Mouse (Mus musculus) gonadal fat pad, adult 2 months (tissue): Measurements from ENCODE around the gene Erich4. TPM values are rescaled to one million over a fixed set of nuclear protein-coding genes. Genes with fewer than 3 reads are reported as not detected.

Source experiments
- DNase-seq: peaks from one replicate; pipeline ENCODE4 v3.0.0-alpha.2; 2012; ENCODE audit warnings: low read depth
- polyA plus RNA-seq: library from polyadenylated mRNA; depleted of rRNA; stranded (reverse); fragments of >200 nt; gene quantifications from 2 replicates; pipeline ENCODE4 v1.2.3, GENCODE M21; 2012; rRNA removed

The Erich4 gene
- 0.20 and 0.33 TPM in 2 replicates for polyA plus RNA-seq

DNA sequence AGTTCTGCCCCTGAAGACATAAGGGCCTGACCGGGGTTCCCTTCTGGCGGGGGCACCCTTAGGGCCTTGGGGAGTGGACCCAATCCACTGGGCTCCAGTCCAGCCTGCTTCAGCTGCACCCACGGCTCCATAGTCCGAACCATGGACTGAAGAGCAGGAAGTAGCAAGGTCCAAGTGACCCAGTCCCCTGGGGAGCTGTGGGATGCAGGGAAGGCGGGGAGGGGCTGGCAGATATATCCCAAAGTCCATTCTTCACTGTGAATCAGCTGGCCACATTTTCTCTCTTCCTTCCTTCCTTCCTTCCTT, at the start of gene Erich4:
Gene Erich4, minus strand, starts transcription at position 187 of the 306 bp plus-strand sequence.
- DNase-seq, result no peak

DNA sequence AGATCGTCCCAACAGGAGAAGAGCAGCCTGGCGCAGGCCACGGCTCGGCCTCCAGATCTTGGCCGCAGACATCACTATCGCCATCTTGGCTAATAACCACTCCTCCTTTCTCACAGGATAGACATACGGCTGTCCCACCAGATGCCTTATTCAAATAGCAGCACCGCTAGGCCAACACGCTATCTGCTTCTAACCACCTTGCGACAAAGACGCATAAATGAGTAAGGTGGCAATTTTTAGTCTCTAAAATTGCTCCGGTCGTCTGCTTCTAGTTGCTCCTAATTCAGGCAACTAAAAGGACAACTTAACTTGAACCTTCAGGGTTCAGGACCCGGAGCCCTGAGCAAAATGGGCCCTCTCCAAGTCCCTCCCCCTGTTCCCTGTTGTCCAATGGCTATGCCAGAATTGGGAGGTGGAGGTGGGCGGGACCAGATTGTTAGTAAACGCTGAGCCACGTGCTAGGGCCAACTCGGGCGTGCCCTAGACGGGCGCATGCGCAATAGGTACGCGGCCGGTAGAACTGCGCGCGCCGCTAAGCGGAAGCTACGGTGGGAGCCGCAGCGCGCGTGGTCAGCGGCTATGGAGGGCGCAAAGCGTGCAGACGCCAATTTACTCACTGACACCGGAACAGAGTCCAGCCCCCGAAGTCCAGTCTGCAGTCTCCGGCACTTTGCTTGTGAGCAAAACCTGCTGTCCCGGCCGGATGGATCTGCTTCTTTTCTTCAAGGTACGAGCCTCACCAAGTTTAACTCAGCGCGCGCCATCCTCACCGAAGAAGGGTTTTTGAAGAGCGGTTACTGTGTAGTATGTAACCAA, 43.2 kb upstream of the Erich4 start, which contains the start of the genes Bckdha and Exosc5:
Gene Bckdha, minus strand, starts transcription at position 325 of the 816 bp plus-strand sequence.
Gene Exosc5, plus strand, starts transcription at position 508 of the 816 bp plus-strand sequence.
- peak; percentile 91 for DNase-seq

DNA sequence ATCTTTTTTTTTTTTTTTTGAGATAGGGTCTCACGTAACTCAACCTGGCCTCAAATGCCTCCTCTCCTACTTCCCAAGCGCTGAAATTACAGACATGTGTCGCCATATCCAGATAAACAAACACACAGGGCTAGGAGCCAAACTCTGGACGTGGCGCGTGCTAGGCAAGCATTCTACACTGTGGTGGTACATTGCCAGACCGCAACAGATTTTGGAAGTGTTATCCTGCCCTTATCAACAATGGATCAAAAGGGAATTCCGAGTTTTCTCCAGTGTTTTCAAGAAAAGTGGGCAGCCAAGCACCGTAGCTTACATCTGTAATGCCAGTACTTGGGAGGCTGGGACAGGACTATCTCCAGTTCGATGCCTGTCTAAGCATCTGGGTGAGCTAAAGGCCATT, 42.1 kb upstream of the Erich4 start:
- DNase-seq, result no peak

DNA sequence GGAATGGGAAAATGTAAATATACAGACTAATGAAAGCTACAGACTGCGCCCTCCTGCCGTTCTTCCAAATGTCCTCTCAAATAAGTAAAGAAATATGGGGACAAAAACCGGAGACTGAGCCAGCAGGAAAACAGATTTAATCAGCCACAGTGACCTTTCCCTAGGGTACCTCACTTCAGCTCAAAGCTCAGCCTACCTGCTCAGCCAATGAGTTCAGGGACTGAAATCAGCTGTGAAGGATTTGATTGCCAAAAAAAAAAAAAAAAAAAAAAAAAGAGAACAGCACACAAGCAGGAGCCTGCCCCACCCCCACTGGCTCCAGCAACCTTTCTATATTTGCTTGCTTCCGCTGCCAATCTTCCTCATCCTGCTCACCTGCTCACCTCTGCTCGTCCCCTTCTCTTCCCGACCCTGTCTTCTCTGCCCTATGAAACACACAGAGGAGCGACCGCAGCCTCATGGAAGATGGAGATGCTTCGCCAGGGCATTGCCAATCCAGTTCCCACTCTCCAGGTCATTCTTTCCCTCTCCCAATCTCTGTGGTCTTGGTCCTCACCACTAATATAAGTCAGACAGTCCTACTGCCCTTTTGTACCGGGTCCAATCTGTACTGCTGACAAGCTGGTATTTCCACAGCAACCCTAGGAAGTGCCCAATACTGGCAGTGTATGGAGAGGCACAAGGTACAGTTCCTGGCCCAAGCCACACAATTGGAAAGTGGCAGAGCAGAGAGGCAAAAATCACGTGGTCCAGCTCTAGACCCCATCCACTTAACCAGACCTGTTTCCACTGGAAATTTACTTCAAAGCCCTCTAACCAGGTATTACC, 40.1 kb upstream of the Erich4 start:
- DNase-seq, result no peak

DNA sequence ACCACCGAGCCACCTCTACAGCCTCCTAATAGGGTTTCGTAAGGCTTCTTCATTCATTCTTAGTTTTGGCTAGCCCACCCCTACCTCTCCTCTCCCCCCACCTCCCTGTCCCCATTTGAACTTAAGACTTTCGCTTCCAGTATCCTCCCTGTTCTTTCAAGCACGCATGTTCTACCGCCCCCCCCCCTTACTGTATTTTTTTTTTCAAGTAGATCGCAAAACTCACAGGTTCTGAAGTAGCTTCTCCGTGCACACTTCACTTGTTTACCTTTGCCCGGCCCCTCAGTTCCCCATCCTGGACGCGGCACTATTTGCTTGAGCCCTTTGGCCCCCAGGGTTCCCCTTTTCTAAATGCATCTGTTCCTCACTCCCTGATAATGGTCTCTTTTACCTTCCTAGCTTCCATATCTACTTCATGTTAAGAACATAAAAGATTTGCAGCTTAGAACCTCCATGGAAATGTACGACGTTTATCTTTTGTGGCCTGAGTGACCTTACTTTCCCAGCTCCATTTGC, 36.6 kb upstream of the Erich4 start:
- no peak for DNase-seq

DNA sequence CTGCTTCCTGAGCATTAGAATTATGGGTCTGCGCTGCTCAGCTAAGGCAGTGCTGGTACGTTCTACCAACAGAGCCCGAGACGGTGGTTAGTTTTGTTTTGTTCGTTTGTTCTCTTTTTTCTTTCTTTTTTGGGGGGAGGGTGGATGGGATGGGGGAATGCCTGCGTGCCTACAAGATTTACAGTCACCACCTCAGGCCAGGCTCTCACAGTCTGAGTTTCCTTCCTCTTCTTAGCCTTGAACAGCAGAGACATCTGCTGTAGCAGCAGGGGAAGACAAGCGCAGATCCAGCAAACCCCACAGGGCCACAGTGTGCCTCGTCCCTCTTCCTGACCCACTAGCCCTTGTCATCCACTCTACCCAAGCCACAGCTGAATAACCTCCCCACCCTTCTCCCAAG, 35.6 kb upstream of the Erich4 start:
- DNase-seq, result no peak

DNA sequence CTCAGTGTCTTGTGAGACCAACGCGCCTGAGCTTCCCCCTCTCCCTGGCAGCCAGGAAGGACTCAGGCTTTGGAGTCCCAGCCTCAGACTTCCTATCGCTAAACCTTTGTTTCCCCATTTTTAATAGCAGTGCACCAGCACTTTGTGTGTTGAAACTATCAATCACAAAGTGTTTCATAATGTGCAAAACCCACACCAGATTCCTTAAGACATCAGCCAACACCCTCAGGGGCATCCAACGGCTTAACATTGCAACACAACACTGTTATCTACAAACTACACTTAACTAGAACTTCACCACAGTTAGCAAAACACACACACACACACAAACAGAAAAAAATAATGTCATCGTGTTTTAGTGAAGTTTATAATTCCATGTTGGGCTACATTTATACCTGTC, 34.1 kb upstream of the Erich4 start:
- DNase-seq, result peak; percentile 91

DNA sequence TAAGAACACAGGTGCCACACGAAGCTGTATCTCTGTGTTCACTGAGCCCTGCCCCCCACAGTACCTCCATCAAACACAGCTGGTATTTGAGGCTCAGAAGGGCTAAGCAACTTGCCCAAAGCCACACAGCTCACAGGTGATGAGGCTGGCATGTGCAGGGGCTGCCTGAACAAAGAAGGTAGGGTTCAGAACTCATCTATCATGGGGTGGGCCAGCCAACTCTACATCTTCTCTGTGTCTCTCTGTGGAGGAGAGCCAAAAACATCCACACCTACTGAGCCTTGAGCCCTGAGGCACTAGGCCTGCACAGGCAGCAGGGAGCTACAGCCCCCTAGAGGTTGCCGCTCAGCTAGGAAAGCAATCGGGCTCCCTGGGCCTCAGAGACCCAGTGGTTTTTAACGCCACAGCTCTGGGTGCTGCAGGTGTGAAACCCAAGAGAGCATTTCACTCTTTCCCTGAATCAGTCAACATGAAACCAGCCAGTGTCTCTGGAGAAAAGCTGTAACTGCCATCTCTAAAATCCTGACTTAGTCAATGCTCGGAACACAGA, 32.0 kb upstream of the Erich4 start:
- no peak for DNase-seq

DNA sequence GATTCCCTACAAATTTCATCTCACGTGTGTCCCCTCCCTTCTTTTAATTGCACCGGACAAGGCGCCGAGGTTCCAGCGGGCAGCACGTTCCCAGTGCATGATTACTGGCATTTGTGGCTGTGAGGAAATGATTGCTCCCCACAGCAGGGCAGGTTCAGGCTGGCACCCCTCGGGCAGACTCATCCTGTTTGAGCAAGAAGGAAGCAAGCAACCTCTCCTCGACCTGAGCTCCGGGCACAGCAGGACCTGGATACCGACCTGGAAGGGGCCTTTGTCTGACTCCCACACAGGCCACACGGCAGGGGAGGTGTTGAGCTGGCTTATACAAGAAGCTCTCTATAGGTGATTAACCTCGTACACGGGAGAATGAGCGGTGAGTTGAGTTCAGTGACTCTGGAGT, 29.4 kb upstream of the Erich4 start:
- DNase-seq, result peak; percentile 95

DNA sequence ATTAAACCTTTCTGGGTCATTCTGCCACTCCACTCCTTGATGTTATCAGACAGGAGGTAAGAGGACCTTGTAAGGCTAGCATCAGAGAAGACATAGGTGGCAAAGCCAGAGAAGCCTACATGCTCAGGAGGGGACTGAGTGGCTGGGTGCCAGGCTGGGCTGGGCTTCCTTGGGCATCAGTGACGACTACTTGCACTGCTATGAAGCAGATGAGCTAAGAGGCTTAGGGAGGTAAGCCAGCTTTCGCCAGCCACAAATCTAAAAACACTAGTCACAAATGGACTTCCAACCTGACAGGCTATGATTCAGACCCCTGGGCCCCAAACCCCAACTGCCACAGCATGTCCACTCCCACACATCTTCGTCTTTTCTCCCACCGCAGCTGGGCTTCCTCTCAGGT, 28.9 kb upstream of the Erich4 start:
- no peak for DNase-seq

DNA sequence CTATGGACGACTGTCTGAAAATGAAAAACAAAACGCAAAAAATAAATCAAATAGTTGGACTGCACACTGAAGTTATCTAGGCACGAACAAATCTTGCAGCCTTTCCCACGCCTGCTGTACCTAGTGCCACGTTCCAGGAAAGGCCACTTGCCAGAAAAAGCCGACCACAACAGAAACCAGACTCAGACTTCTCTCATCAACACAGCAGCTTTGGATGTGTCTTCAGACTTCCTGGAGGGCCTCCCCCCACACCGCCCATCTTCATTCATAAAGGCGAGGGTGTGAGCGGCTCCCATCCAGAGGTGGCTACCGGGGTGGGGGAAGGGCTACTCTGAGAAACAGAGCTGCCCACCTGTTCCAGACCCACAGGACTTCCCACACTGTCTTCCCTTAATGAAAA, 28.4 kb upstream of the Erich4 start:
- DNase-seq, result no peak

DNA sequence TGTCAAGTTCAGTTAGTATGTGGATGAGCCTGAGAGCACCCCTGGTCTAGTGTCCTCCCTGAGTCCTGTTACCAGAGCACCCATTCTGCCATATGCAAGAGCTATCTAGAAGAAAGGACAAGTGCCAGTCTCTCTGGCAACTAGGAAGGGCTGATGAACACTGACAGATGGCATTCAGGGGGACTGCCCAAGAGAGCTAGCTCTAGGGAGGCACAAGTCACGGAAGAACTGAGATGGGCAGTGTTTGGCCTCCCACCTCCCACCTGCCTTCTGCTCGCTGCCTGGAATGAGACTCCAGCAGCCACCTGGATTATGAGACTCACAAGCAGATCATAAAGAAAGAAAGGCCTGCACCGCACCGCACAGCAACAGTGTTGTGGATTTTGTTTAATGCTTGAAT, 24.1 kb upstream of the Erich4 start:
- DNase-seq, result no peak

DNA sequence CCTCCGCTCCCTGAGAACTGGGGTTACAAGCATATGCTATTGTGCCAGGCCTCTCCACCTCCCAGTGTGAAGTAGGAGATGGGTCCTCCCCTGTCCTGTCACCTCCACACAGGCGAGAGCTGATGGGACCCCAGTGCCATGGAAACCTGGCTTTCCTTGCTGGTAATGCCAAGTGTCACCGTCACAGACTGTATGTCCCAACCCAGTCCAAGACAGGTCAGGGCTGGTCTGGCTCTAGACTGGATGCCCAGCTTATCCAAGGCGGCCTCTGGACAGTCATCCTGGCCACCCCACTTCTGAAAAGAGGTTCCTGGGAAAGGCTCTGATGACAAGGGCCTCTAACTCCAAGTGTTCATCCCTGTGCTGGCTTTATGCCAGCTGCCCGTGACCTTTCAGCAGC, 21.4 kb upstream of the Erich4 start:
- DNase-seq, result no peak

DNA sequence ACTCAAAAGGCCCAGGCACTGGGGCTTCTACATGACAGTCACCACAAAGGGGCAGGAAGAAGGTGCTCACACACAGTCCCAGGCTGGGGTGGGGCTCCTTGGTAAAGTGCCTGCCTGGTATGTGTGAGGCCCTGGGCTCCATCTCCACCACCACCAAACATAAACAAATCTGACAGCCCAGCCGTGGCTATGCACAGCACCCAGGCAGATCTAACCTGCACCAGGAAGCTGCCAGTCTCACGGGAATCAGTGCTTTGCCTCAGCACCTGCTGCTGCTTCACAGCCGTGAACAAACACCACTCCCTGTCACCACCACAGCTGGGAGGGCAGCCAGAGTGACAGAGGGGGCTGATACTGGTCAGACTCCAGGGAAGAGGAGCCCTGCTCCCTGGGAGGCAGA, 20.7 kb upstream of the Erich4 start:
- no peak for DNase-seq

DNA sequence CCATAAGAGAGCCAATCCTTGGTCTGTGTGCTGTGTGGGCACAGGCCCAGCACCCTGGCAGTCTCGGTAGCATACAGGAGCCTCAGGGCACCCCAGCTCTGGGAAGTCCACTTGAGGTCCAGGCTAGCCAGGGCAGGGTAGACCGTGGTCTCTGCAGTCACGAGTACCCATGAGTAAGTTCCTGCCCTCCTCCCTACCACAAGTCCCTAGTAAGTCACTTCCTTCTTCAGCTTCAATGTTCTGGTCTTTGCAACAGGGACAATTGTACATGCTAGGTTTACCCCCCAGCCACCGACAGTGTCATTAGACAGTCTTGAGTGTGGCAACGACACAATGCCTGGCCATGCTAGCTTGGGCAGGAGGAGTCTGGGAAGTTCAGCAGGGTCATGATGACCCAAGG, 17.0 kb upstream of the Erich4 start:
- no peak for DNase-seq

DNA sequence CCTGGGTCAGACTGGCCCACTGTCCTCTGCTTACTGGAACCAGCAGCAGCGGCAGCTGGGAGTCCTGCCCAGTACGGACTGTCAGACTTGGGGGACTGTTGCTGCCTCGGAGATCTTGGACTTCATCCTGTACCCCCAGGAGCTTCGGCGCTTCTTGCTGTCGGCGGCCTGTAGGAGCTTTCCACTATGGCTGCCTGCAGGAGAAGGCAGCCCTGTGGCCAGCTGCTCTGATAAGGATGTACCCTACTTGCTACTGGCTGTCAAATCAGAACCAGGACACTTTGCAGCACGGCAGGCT, 12.6 kb upstream of the Erich4 start:
- DNase-seq, result no peak

DNA sequence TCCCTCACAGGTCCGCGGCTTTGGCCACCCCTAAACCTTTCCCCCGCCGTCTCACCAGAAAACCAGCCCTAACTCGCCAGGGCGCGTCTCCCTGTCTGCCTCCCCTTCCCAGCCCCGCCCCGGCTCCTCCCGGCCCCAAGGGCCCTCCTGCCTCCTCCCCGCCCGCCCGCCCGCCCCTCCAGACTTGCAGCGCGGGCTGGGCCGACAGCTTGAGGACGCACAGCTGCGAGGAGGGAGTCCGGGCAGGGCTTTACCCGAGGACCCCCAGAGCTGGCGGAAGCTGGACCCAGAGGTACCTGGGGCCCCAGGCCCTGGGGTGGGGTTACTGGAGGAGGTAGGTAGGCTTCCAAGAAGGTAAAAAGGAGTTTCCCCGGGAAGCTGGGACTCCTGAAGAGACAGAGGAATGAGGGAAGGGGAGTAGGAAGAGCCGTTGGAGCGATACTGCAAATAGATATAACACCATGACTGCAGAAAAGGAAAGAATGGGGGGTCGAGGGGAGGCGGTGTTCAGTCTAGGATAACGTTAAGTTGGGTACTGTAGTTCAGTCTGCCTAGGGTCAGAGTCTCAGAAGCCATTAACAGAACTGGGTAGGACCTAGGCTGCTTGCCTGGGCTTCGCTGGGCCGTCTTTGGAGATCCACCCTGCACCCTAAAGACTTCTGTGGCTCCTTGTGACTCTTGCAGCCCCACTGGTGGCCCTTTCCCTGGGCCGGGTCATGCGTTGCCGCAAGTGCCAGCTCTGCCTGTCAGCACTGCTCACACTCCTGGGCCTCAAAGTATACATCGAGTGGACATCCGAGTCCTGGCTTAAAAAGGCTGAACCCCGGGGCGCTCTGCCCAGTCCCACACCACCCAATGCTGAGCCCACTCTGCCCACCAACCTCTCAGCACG, 12.0 kb upstream of the Erich4 start:
- DNase-seq, result no peak

DNA sequence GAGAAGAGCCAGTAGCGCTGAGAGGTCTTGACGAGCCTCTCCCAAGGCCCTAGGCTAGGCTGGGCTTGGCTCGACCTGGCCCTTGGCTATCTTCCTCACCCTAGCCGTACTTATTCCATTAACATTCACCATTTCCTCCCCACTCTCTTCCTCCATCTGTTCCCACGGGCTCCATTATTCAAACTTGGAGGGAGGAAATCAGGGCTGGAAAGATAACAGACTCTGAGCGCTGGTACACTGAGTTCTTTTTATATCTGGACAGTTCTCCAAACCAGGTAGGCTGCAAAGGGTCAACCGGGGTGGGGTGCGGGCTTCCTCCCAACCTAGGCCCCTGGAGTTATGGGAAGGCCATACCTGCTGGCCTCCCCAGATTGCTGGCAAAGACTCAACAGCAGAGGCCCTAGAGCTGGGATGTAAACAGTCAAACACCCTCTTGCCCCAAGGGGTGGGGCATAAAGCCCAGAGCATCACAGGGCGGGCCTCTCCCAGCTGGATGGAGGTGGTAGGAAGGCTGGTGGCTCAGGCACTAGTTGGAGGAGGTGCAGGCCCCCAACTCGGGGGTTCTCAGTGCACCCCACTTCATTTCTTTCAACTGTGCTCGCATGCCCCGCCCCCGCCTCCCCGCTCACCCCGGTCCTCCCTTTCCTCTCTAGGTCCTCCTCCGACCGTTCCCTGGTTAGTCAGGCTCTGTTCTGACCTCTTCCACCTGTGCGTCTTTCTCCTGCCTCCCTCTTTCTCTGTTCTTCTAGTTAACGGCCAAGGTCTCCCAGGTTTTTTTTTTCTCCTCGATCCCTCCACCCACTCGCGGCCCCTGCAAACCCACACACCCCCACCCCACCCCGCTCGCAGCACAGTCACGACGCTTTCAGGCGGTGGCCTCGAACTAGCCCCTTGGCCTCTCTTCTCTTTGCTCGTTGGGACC, 11.1 kb upstream of the Erich4 start, which contains the start of gene B3gnt8:
Gene B3gnt8, plus strand, starts transcription at position 146 of the 922 bp plus-strand sequence.
- no peak for DNase-seq

DNA sequence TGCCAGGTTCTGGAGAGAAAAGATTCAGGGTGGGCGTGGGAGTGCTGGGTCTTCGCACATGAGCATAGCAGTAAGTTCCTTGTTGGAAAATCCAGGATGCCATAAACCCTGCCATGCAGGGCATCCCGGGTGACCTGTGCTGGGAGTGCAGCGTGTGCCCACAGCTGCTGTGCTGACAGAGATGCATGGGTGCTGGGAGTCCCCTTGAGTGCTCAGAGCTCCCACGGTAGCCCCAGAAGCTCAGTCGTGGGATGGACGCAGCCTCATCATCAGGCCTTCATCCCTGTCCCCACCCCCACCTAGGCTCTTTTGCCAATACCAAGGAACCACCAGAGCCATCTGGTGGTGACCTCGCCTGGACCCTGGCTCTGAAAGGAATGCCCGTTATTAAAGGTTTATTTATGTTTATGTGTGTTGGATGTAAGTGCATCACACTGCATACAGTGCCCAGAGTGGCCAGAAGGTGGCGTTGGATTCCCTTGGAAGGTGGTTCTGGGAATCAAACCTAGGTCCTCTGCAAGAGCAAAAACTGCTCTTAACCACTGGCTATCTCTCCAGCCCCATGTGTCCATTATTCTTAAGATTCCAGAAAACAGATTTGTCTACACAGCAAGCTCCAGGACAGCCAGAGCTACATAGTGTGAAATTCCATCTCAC, 10.0 kb upstream of the Erich4 start:
- DNase-seq, result no peak

DNA sequence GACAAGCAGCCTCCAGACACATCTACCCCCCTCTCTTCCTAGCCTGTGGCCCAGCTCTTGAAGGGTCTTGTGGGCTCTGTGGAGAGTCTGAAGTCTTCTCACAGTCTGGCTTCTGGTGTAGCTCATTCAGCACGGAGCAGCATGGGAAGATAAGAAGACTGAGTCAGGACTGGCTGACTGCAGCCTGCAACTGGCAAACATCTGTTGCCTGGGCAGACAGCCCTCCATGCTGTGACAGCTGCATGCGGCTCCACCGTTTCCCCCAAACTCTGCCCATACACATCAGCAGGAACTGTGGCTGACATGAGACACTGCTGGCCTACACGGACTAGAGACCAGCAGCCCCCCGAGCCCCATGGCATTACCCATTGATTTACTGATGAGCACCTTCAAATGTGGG, 9.2 kb upstream of the Erich4 start:
- no peak for DNase-seq
